Mouse (Mus musculus) heart, postnatal 36 days (tissue): ENCODE data around the gene Samm50. TPM values are rescaled to one million over a fixed set of nuclear protein-coding genes. Genes with fewer than 3 reads are reported as not detected.
A peak's percentile ranks its signal among the peaks of the same experiment; 100 is the strongest.

Experiments
- DNase-seq, 2 experiments: peaks; one replicate each; pipeline ENCODE4 v3.0.0; 2021 to 2022
- intact Hi-C: fragments of 180-260 bp; cut with DNase I; formaldehyde crosslinking; loops from one replicate; pipeline ENCODE4 v1.15.1; 2025
- total RNA-seq, 2 experiments: library from RNA; stranded (reverse); gene quantifications; 2 replicates each; pipeline ENCODE4 v1.2.3; 2021

The Samm50 gene
- total RNA-seq, 2 experiments from 2014 or later: 270 to 286 TPM

DNA sequence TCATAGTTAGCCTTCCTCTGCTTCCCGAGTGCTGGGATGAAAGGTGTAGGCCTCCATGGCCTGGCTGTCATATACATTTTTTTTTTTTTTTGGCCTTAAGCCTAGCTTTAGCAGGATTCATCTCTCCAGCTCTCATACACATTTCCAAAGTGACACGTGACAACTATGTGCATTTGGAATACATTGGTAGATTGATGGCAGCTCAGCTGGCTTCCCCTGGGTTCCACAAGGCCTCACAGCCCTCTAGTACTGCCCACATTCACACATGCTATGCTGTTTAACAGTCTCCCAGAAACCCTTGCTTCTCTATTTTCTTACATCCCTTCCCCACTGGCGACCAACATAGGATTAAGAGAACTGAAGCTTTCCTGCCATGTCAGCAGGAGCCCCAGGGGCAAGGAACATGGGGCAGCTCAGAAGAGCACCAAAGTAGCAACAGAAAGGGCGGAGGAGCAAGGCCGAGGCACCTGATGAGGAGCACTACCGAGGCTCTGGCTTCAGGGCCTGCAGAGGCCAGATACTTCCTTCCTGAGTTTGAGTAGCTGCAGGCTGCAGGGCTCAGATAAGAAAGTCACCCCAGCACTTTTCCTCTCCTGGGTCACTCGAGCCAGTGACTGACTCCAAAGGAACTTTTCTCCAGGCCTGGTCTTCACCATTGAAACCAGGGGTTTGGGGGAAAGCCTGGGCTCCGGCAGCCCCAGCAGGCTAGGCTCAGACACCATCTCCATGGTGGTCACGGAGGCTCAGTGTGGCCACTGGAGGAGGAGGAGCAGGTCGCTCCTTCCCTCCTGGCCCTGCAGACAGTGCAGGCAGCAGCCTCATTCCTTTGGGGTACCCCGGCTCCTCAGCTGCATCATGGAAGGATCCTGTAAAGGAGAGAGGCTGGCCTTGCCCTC lies 17.7 kb downstream of the Samm50 start:
- DNase-seq: peak in 1 of 2 experiments; percentile 23
- intact Hi-C loops: loop anchor here (10.0 kb wide), 1 partner anchor 225 kb away; no protein-coding TSS in a partner anchor

DNA sequence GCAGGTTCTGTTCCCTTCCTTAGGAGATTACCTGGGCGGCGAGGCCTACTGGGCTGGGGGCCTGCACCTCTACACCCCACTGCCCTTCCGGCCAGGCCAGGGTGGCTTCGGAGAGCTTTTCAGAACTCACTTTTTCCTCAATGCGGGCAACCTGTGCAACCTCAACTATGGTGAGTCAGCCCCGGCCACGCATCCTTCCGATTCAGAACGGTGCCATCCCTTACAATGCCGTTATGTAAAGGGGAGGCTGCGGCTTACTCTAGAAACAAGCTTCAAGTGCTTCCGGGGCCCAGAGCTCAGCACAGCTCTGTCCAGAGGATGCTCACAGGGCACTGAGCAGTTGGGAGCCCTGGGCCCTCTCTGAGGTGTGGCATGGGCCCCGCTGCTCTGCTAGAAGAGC lies 18.4 kb downstream of the Samm50 start:
- no peak for DNase-seq
- intact Hi-C loops: loop anchor here (10.0 kb wide), 1 partner anchor 224 kb away; no protein-coding TSS in a partner anchor

DNA sequence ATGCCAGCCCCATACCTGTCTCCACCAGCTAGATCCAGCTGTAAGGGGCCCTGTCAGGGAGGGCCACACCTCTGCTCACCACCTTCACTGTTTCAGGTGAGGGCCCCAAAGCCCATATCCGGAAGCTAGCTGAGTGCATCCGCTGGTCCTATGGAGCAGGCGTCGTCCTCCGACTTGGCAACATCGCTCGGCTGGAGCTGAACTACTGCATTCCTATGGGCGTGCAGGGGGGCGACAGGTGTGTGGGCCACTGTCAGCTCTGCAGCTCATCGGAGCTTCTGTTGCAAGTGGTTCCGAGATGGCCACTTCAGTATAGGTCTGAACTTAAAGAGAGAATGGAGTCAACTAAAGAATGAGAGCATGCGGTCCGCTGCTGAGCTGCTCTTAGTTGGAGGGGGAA lies 18.9 kb downstream of the Samm50 start:
- DNase-seq: no peak
- intact Hi-C loops: loop anchor here (10.0 kb wide), 1 partner anchor 224 kb away; no protein-coding TSS in a partner anchor

DNA sequence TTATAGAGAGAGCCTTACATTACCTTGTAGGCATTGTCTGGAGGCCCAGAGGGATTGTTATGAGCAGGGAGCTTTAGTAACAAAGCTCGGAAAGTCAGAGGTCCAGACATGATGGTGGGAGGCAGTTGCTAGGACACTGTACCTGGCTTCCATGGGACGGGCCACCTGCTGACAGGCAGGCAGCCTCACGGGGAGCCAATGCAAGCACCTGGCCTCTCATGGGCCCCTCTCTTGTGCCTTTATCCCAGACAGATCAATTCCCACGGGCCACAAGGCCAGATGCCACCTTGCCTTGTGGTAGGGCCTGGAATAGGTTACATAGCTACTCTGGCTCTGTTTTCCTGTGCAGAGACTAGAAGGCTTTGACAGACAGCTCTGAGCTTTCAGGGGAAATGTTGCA lies 19.5 kb downstream of the Samm50 start:
- DNase-seq: no peak
- intact Hi-C loops: loop anchor here (10.0 kb wide), 1 partner anchor 223 kb away; no protein-coding TSS in a partner anchor

DNA sequence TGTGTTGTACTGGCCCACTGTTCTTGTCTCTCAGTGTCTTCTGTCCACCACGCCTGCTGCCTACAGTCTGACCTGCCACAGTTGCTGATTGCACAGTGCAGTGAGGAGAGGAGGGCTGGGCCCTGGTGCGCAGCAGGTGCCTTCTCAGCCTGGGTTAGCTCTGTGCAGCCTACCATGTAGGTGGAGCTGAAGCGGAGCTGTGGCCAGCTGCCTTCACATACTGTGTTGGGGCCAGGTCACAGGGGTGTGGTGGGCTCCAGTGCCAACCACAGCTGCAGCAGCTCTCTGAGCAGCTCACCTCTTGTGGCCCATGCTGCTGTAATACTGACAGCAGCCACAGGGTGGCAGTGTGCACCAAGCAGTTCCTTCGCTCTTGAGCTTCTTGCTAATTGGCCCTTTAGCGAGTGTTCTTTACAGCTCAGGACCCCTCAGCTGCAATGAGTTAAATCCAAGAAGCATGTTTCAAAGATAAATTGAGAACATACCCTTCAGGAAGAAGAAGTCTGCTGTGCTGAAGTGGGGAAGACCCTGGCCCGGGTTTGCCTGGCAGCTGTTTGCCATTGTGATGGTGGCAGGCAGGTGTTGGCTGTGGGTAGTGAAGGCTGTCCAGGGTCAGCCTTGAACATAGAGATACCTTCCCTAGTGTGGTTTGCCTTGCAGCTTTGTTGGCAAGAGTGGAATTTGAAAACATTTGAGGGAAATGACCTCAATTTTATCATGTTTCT lies 20.2 kb downstream of the Samm50 start:
- intact Hi-C loops: loop anchor here (1.0 to 10.0 kb wide), 5 partner anchors 48 to 419 kb away; no protein-coding TSS in a partner anchor
- peak; percentile 89 to 95 for DNase-seq

DNA sequence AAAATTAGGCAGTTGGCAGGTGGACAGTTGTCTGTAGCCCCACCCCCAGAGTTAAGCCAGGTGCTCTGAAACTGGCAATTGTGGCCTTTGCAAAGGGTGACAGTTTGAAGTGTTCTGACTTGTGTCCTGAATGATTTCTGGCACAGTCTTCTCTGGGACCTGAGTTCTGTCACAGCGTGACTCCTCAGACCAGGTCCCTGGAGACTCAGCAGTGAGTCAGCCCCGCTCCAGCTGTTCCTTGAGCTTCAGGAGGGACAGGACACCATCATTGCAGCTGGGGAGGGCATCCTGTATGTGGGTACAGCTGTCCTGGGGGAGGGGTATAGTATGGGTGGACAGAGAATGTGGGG lies 20.7 kb downstream of the Samm50 start:
- peak; percentile 41 to 69 for DNase-seq
- intact Hi-C loops: loop anchor here (1.0 to 10.0 kb wide), 5 partner anchors 48 to 419 kb away; no protein-coding TSS in a partner anchor

DNA sequence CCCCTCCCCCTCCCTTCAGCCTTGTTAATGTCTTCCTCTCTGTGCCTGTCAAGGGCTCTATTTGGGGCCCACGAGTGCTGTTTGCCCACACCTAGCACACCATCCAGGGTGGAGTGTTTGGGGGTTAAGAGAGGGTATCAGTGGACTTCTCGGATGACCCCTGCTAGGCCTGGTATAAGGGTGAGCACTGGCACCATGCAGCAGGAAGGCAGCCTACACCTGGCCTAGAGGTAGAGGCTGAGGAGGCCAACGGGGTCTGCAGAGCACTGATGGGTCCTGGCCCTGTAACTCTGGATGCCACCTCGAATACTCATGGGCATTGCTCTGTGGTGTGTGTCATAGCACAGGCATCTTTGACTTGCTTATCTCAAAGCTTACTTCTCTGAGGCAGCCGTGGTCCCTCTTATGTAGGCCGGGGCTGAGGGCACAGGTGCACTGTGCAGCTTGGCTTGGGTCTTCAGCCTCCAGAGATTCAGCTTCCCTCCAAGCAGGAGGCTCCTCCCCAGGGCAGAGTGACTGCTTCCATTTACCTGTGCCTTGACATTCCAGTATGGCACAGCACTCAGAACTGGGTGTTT lies 21.2 kb downstream of the Samm50 start:
- intact Hi-C loops: loop anchor here (10.0 kb wide), 1 partner anchor 222 kb away; no protein-coding TSS in a partner anchor
- DNase-seq: no peak

DNA sequence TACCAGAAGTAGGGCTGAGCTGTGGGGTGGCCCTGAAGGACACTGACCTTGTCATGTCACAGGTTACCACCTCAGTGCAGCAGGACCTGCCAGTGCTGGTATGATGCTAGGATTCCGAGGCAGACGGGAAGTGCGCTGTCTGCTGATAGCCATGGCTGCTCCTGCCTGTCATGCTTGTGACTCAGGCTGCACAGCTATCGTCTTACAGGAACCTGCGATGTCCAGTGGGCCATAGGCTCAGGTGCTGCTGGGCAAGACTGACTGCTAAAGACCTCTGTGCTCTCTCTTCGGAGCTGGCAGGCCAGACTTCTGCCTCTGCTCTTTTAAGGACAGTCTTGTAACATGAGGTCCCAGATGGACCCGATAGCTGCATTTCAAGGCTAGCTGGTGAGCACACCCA lies 22.4 kb downstream of the Samm50 start:
- intact Hi-C loops: loop anchor here (10.0 kb wide), 1 partner anchor 220 kb away; no protein-coding TSS in a partner anchor
- DNase-seq: no peak

DNA sequence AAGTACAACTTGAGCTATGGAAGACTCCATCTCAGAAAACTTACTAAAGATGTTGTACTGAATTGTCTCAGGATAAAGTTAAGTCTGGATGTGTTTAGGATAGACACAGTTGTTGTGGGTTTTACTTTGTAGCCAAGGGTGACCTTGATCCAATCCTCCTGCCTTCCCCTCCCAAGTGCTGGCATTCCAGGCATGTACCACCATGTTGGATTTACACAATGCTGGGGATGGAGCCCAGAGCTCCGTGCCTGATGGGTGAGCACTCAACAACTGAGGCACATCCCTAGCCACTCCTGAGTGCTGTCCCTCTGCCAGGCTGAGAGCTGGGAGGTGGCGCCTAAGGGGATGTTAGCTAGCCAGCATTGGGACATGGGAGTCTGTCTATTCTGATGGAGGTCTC lies 23.2 kb downstream of the Samm50 start:
- no peak for DNase-seq
- intact Hi-C loops: loop anchor here (10.0 kb wide), 1 partner anchor 220 kb away; no protein-coding TSS in a partner anchor

DNA sequence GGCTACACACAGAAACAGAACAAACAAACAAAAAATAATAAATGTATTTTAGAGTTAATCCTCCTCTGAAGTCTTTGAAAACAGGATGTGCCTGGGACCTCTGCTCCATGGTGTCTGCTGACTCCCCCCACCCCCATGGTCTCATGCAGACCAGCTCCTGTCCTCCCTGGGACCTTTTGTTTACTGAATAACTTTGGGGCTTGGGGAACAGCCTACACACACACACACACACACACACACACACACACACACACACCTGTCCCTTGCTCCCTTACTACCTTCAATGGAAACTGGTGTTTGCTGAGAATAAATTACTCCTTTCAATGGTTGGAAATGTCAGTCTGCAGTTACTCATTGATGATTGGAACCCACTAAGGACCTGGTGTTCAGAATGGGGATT lies 24.0 kb downstream of the Samm50 start:
- no peak for DNase-seq
- intact Hi-C loops: loop anchor here (10.0 kb wide), 1 partner anchor 219 kb away; no protein-coding TSS in a partner anchor

DNA sequence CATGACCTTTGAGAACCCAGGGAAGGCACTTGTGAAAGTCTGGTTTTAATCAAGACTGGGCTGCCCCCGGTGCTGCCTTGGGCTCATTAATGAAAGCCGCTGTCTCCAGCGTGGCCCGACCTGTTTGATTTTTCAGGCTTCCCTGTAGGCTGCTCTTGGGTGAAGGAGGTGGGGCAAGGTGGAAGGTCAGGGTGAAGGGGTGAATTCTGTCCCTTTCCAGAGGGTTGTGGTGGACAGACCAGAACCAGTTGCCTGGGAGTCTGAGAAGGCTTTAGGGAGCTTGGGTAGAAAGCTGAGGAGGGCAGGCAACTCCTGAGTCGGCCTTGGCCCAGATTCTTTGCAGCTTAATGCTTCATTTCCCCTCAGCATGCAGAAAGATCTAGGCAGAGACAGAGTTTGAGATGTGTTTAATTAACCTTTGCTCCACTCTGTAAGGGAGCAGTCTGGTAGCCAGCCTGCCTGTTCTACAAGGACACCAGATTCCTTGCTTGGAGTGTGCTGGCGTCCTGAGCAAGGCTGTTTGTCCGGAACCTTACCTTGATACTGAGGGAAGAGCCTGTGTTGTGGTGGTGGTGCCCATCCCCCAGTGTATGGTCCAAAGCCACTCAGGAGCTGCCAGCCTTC lies 24.5 kb downstream of the Samm50 start:
- intact Hi-C loops: loop anchor here (10.0 kb wide), 1 partner anchor 218 kb away; no protein-coding TSS in a partner anchor
- DNase-seq: no peak

DNA sequence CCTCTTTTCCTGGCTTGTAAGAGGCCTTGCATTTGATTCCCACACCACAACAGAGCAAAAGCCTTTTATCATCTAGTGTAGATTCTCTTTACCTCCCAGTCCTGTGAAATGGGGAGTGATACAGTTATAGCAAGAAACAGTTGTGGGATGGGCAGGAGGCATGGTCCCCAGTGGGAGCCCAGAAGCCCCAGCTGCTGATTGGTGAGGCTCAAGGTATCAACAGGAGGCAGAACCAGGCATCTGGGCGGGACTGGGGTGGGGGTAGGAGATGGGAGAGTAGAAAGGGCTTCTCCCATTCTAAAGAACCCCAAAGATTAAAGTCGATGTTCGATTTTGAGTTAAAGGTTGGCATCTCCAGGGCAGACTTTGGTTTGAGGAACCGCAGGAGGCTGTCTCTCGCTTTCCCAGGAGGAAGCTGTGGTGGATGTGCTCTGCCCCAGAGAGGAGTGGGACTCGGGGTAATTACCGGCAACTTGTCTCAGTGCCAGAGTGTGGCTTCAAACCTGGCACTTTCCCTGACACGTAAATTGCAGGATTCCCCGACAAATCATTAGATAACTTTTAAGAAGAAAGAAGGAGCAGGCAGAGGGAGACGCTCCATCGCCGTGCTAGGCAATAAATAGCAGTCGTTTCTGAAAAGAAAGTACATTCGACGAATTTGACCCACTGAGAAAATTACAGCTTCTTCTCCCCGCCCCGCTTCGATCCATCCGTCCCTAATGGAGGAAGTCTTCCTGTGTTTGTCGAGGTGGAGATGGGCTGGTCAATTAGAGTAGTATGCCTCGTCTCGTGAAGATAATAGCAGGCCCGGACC lies 26.1 kb downstream of the Samm50 start:
- intact Hi-C loops: loop anchor here (10.0 kb wide), 1 partner anchor 217 kb away; no protein-coding TSS in a partner anchor
- DNase-seq: no peak

DNA sequence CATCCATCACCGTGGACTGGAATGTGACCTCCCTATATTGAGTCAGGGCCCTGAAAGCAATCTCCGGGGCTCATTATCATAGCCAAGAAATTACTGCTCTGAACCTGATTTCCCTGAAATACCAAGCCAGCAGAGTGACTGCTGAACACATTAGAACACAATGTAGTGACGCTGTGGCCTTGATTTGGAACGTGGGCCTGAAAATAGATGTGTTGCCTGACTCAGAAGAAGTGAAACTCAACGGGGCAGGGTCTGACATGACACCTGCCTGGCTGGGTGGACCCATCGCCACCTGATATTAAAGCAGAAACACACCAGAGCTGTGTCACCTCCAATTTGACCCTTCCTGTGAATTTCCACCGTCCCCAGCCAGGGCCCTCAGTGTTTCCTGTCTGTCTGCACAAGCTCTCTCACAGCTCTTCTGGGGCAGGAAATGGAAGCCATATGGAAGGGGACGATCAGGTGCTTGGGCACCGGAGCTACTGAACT lies 26.8 kb downstream of the Samm50 start:
- intact Hi-C loops: loop anchor here (10.0 kb wide), 1 partner anchor 216 kb away; no protein-coding TSS in a partner anchor
- DNase-seq: peak in 1 of 2 experiments; percentile 32

DNA sequence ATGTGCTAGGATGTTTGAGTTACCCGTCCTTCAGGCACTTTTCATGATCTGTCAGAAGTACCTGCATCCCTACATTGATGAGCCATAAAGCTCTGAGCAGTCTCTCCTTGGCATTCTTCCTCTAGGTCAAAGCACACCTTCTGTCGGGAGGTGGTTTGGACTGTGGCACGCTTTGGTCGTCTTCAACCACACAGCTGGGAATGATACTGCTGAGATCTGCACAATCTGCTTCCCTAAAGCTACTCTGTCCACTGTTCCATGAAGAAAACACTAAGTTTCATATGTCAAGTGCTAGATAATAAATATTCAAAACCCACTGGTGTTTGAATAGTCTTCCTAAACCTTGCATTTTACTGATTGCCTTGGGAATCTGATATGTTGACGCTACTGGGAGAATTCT lies 29.5 kb downstream of the Samm50 start:
- intact Hi-C loops: no loop called here
- no peak for DNase-seq

DNA sequence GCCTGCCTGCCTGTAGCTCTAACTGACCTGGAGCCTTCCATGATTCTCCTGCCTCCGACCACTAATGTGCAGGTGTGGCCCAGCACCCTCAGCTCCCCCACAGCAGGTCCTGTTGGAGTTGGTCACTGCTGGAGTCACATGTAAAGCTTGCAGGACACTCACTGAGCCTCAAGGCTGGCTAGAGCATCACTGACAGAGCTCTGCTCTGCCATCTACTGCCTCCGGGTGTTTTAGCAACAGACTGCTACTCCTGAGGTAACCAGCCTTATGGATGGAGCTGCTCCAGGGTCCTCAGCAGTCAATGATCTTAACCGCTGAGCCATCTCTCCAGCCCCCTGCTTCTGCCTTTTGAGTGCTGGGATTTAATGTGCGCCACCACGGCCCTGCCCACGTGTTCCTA lies 31.4 kb downstream of the Samm50 start:
- intact Hi-C loops: no loop called here
- no peak for DNase-seq

DNA sequence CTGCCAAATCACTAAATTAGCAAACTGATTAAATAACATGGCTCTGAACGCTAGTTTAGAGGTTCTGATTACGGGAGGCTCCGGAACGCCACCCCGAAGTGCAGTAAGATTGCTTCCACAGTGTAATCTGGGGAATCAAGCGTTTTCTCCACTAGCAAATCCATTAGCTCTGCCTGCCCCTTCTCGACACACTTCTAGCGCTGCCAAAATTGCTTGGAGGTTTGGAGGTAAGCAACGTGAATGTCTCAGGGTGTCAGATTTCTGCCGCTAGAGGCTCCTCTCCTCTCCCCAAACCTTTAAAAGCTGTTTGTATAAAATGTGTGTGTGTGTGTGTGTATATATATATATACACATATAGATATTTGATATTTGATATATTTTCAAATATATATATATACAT lies 32.7 kb downstream of the Samm50 start:
- no peak for DNase-seq
- intact Hi-C loops: loop anchor here (5.0 kb wide), 1 partner anchor 38 kb away; no protein-coding TSS in a partner anchor

DNA sequence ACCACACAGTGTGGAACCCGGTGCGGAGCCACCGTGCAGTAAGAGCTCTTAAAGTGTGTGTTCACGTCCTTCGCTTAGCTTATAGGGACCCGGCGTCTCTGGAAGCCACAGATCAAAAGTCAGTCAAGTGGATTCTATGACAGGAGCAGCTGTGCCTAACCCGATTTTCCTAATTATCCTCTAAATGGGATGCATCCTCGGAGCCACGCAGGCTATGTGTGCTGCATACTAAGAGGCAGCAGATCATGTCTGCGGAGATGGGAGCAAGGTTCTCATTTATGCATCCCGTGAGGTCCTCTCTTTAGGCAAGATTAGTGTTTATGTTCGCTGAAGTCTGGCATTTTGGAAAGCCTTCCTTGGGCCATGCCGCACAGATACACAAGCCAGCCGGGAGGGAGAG lies 34.9 kb downstream of the Samm50 start:
- intact Hi-C loops: loop anchor here (5.0 kb wide), 1 partner anchor 35 kb away; no protein-coding TSS in a partner anchor
- DNase-seq: no peak

DNA sequence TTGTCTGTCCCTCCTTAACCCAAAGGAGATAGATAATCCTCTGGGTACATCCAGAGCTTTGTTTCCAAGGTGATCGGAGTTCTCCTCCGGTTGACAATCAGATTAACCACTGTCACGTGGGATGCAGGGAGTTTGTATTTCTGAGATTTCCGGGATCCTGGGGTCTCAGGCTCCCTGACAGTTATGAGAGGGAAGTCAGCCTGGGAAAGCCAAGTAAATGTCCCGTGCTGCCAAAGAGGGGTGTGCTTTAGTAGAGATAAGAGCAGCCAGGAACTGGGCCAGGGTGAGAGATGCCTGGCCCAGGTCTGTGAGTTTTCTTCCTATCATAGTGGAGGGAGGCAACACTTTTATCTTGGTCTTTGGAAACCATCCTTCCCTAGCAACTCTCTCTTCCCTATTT lies 38.6 kb downstream of the Samm50 start:
- intact Hi-C loops: loop anchor here (10.0 kb wide), 1 partner anchor 484 kb away; no protein-coding TSS in a partner anchor
- no peak for DNase-seq
